Mouse (Mus musculus) embryonic facial prominence, embryonic 13.5 days (tissue): ENCODE data around the gene 2900026A02Rik. TPM values are rescaled to one million over a fixed set of nuclear protein-coding genes. Genes with fewer than 3 reads are reported as not detected.

Experiments
- ATAC-seq: fragments of 200-750 bp; cut with Nextera tagmentation; 2 replicates; pipeline ENCODE4 v1.8.0; 2017; ENCODE audit warnings: low read depth; ENCODE audit not compliant: insufficient number of reproducible peaks, insufficient read depth, low FRiP score, low TSS enrichment
- H3K27ac ChIP-seq: fragments of 300-500 bp; sonication (generic); 2 replicates; pipeline ENCODE4 v1.5.1; 2015; ENCODE audit warnings: moderate library complexity, mild to moderate bottlenecking, inconsistent platforms
- H3K27me3 ChIP-seq: fragments of 300-500 bp; sonication (generic); 2 replicates; pipeline ENCODE4 v1.6.1; 2015; ENCODE audit warnings: mild to moderate bottlenecking, inconsistent platforms
- H3K36me3 ChIP-seq: fragments of 300-500 bp; sonication (generic); 2 replicates; pipeline ENCODE4 v1.6.1; 2015; ENCODE audit warnings: mild to moderate bottlenecking, inconsistent platforms
- H3K4me1 ChIP-seq: fragments of 300-500 bp; sonication (generic); 2 replicates; pipeline ENCODE4 v1.6.1; 2015; ENCODE audit warnings: inconsistent platforms
- H3K4me2 ChIP-seq: fragments of 300-500 bp; sonication (generic); 2 replicates; pipeline ENCODE4 v1.6.1; 2015; ENCODE audit warnings: moderate library complexity, mild to moderate bottlenecking, inconsistent platforms
- H3K4me3 ChIP-seq: fragments of 300-500 bp; sonication (generic); 2 replicates; pipeline ENCODE4 v1.5.1; 2015; ENCODE audit warnings: mild to moderate bottlenecking, inconsistent platforms
- H3K9ac ChIP-seq: fragments of 300-500 bp; sonication (generic); 2 replicates; pipeline ENCODE4 v1.6.1; 2015; ENCODE audit warnings: mild to moderate bottlenecking, inconsistent platforms
- H3K9me3 ChIP-seq: fragments of 300-500 bp; sonication (generic); 2 replicates; pipeline ENCODE4 v1.6.1; 2016; ENCODE audit warnings: inconsistent platforms
- whole genome bisulfite sequencing: fragments of 180-500 bp; shearing (Covaris S2); methylation state at CpG from one replicate; pipeline ENCODE4 v1.1.7; 2015; ENCODE audit warnings: mixed read lengths; 5-methylcytosine and 5-hydroxymethylcytosine counted together
- polyA plus RNA-seq: library from polyadenylated mRNA; unstranded; fragments of >200 nt; fragmentation: Nextera tagmentation; extraction: Ambion mirVana; gene quantifications from 2 replicates; pipeline ENCODE4 v1.2.1, GENCODE M21; 2015

The 2900026A02Rik gene
- polyA plus RNA-seq, 1 experiment from 2014 or later, result 8.6 TPM

DNA sequence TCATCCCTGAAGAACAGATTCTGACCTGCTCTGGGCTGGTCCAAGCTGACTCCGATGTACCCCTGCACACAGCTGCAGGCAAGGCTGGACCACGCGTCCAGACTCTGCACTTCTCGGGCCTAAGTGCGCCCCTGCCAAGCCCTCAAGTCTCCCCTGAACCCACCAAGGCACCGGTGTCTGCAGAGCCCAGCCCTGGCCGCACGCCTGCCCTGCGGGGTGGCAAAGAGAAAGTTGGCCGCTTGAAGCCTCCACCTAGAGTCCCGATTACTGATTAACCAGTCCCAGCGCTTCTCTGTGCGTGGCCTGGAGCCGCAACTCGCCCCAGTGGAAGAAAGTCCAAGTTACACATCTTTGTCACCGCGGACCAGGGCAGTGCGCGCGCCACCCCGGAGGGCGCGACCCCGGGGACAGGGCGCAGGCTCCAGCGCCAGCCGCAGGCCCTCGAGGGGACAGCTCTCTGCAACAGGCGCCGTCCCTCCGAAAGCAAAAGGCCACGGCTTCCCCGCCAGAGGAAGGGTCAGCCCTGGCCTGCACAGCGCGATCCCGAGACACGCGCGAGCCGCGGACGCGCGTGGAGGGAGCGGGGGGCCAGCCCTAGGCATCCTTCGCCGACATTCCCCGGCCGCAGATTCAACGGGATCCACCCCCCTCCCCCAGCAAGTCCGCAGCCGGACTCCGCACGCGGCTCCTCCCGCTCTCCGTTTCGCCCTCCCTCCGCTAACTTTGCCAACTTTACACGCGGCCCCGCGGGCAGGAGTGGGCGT is 471 bp downstream of the 2900026A02Rik start:
- Histone ChIP-seq H3K27ac (no peak overlapping the region), H3K4me3 (peak overlapping the region; percentile 61), H3K36me3 (no peaks in the 10 kb centered on the region), H3K9me3 (no peaks in the 10 kb centered on the region), H3K27me3 (peaks cover 32% of the 10 kb centered on the region), H3K4me1 (peaks cover 16% of the 10 kb centered on the region), H3K9ac (peak overlapping the region; percentile 74), H3K4me2 (peak overlapping the region; percentile 98)
- ATAC-seq, result no peak
- 1% methylated on average over 64 of the region's 64 CpGs for WGBS

DNA sequence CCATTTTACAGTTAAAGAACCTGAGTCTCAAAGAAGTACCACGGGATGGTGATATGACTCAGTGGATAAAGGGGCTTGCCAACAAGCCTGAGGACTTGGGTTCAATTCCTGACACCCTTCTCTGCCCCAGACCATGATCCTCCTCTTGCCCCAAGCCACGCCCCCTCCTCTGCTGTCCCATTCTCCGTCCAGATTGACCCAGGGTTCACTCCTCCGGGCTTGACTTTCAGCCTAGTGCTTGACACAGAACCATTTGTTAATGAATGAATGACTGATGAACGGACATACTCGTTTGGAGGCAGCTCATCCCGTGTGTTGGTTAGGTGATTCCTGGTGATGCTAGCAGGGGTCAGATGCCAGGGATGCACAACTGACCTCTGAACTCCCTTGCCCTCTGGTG is 1.2 kb downstream of the 2900026A02Rik start:
- H3K27me3 ChIP-seq, result peaks cover 32% of the 10 kb centered on the region
- no peak overlapping the region for H3K4me3 ChIP-seq
- no peak overlapping the region for H3K27ac ChIP-seq
- no peak for ATAC-seq
- 59% methylated on average over 7 of the region's 7 CpGs for WGBS
- peaks cover 16% of the 10 kb centered on the region; the same call in 1 of the 2 replicates for H3K4me1 ChIP-seq
- peak overlapping the region; percentile 98 for H3K4me2 ChIP-seq
- no peaks in the 10 kb centered on the region for H3K36me3 ChIP-seq
- no peak overlapping the region for H3K9ac ChIP-seq
- no peaks in the 10 kb centered on the region for H3K9me3 ChIP-seq

DNA sequence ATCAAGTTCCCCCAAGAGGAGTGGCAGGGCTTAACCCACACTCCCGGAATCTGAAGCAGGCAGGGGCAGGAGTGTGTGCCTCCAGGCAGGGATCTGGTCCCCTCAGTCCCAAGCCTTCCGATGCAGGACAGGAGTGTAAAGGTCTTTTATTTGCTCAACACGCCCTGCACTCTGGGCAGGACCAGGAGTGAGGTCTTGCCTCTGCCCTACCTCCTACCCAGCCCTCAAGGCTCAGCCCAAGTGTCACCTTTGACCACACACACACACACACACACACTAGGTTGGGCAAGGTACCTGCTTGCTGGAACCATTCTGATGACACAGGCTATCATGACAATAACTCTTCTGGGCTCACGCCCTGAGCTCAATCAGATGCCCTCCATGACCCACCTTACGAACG is 1.6 kb downstream of the 2900026A02Rik start:
- Histone ChIP-seq H3K9me3 (no peaks in the 10 kb centered on the region), H3K9ac (no peak overlapping the region), H3K27ac (no peak overlapping the region), H3K36me3 (no peaks in the 10 kb centered on the region), H3K4me1 (peaks cover 16% of the 10 kb centered on the region; the same call in 1 of the 2 replicates), H3K27me3 (peaks cover 32% of the 10 kb centered on the region), H3K4me2 (no peak overlapping the region), H3K4me3 (no peak overlapping the region)
- 70% methylated on average over 6 of the region's 6 CpGs for WGBS
- ATAC-seq, result no peak

- H3K36me3 ChIP-seq, result no peaks in the 10 kb centered on the region
- H3K27ac ChIP-seq, result no peak overlapping the region
- peaks cover 32% of the 10 kb centered on the region for H3K27me3 ChIP-seq
- H3K4me3 ChIP-seq, result no peak overlapping the region
- peaks cover 13% of the 10 kb centered on the region; the same call in 1 of the 2 replicates for H3K4me1 ChIP-seq
- H3K9me3 ChIP-seq, result no peaks in the 10 kb centered on the region
- H3K4me2 ChIP-seq, result no peak overlapping the region
- no peak overlapping the region for H3K9ac ChIP-seq
- 62% methylated on average over 17 of the region's 17 CpGs for WGBS
- no peak for ATAC-seq
Measured at GRCm38 (mm10) chr5:113218617-113219235, 2.3 kb downstream of the 2900026A02Rik start.

DNA sequence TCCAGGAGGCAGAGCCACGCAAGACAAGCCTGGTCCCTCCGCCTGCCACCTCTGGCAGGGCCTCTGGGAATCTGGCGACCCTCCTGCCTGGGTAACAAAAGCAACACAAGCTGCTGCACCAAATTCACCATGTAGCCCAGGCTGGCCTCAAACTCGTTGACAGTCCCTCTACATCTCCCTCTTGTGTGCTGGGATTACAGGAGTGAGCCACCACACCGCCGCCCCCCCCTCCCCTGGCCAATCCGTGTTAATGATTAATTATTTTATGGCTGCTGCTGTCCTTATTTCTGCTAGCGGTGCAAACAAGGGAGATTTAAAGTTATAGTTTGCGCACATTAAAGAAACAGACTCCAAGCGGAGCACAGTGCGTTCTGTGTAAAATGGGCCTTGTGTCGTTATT is 4.0 kb downstream of the 2900026A02Rik start:
- ATAC-seq, result no peak
- no peaks in the 10 kb centered on the region for H3K9me3 ChIP-seq
- H3K4me3 ChIP-seq, result no peak overlapping the region
- H3K36me3 ChIP-seq, result no peaks in the 10 kb centered on the region
- WGBS, result 83% methylated on average over 12 of the region's 12 CpGs
- no peak overlapping the region for H3K4me2 ChIP-seq
- H3K27ac ChIP-seq, result no peak overlapping the region
- H3K27me3 ChIP-seq, result peaks cover 32% of the 10 kb centered on the region
- H3K9ac ChIP-seq, result no peak overlapping the region
- H3K4me1 ChIP-seq, result peaks cover 15% of the 10 kb centered on the region; the same call in 1 of the 2 replicates

GRCm38 (mm10) chr5:113216328-113216960 is 4.6 kb downstream of the 2900026A02Rik start:
- Histone ChIP-seq H3K27ac (no peak overlapping the region), H3K4me1 (peaks cover 15% of the 10 kb centered on the region; the same call in 1 of the 2 replicates), H3K36me3 (no peaks in the 10 kb centered on the region), H3K9ac (no peak overlapping the region), H3K4me2 (no peak overlapping the region), H3K27me3 (peaks cover 32% of the 10 kb centered on the region), H3K9me3 (no peaks in the 10 kb centered on the region), H3K4me3 (no peak overlapping the region)
- no peak for ATAC-seq
- WGBS, result 71% methylated on average over 14 of the region's 14 CpGs

- H3K9ac ChIP-seq, result no peak overlapping the region
- no peaks in the 10 kb centered on the region for H3K36me3 ChIP-seq
- H3K4me1 ChIP-seq, result peaks cover 13% of the 10 kb centered on the region; the same call in 1 of the 2 replicates
- H3K27ac ChIP-seq, result no peak overlapping the region
- peaks cover 25% of the 10 kb centered on the region for H3K27me3 ChIP-seq
- no peak overlapping the region for H3K4me2 ChIP-seq
- H3K9me3 ChIP-seq, result no peaks in the 10 kb centered on the region
- 63% methylated on average over 9 of the region's 9 CpGs for WGBS
- H3K4me3 ChIP-seq, result no peak overlapping the region
- no peak for ATAC-seq
Measured at GRCm38 (mm10) chr5:113215610-113216011, 5.4 kb downstream of the 2900026A02Rik start.

- H3K4me3 ChIP-seq, result no peak overlapping the region
- H3K9me3 ChIP-seq, result no peaks in the 10 kb centered on the region
- no peak overlapping the region for H3K9ac ChIP-seq
- H3K4me2 ChIP-seq, result no peak overlapping the region
- peaks cover 14% of the 10 kb centered on the region for H3K4me1 ChIP-seq
- no peaks in the 10 kb centered on the region for H3K36me3 ChIP-seq
- ATAC-seq, result no peak
- peaks cover 14% of the 10 kb centered on the region for H3K27me3 ChIP-seq
- 62% methylated on average over 11 of the region's 11 CpGs for WGBS
- no peak overlapping the region for H3K27ac ChIP-seq
Measured at GRCm38 (mm10) chr5:113214455-113214854, 6.6 kb downstream of the 2900026A02Rik start.

- Histone ChIP-seq H3K4me3 (no peak overlapping the region), H3K27ac (no peak overlapping the region), H3K9me3 (no peaks in the 10 kb centered on the region), H3K36me3 (no peaks in the 10 kb centered on the region), H3K4me1 (peaks cover 18% of the 10 kb centered on the region), H3K27me3 (peaks cover 9% of the 10 kb centered on the region), H3K4me2 (no peak overlapping the region), H3K9ac (no peak overlapping the region)
- WGBS, result 93% methylated on average over 8 of the region's 8 CpGs
- no peak for ATAC-seq
Measured at GRCm38 (mm10) chr5:113214041-113214440, 7.0 kb downstream of the 2900026A02Rik start.

DNA sequence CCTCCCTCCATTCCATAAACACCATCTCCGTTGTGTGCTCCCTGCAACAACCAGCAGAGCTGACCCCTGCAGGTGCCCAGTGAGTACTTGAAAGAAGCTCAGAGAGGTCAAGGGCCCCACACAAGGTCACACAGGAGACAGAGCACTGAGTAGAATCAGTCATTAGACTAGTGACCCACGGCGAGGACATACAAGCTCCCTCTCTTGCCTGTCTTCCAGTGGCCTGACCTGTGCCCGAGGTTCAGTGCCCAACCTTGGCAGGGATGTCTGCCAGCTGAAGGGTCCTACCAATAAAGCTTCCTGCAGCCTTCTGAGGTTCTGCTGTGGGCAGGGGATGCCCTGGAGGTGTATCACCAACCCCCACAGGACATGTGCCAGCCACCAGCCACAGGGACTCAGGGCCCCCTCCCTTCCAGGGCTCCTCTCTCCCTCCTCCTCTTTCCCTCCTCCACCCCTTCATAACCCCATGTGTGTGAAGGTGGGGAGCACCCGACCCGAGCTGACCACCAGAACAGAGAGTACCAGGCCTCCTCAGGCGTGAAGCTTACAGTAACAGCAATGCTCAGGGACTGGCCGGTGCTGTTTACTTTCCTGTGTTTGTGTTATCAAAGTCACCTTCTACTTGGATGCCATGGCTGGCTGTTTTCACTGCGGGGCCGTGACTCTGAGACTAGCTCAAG is 8.7 kb downstream of the 2900026A02Rik start:
- peaks cover 22% of the 10 kb centered on the region for H3K4me1 ChIP-seq
- H3K4me2 ChIP-seq, result no peak overlapping the region
- no peak for ATAC-seq
- H3K4me3 ChIP-seq, result no peak overlapping the region
- H3K27ac ChIP-seq, result no peak overlapping the region
- no peaks in the 10 kb centered on the region for H3K36me3 ChIP-seq
- H3K9me3 ChIP-seq, result no peaks in the 10 kb centered on the region
- no peaks in the 10 kb centered on the region for H3K27me3 ChIP-seq
- 80% methylated on average over 10 of the region's 10 CpGs for WGBS
- no peak overlapping the region for H3K9ac ChIP-seq

DNA sequence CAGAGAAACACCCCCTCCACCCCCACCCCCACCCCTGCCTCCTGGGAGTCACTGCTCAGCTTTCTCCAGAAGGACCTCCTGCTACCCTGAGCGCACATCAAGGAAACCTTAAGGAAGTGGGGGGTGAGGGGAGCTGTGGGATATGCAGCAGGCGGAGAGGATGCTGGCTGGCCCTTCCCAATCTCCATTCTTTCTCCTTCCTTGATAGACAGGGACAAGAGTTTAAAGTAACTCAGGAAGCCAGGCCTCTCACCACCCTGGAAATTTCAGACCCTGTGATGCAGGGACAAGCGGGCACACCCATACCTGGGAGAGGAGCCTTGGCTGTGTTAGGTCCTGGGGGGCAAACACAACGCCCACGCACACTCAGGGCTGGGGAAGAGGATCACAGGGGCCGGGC is 10.7 kb downstream of the 2900026A02Rik start:
- Histone ChIP-seq H3K4me3 (no peak overlapping the region), H3K9ac (no peak overlapping the region), H3K36me3 (no peaks in the 10 kb centered on the region), H3K27me3 (no peaks in the 10 kb centered on the region), H3K9me3 (no peaks in the 10 kb centered on the region), H3K4me1 (peaks cover 25% of the 10 kb centered on the region), H3K27ac (peak overlapping the region; percentile 28; the same call in 1 of the 2 replicates), H3K4me2 (no peak overlapping the region)
- no peak for ATAC-seq
- WGBS, result 80% methylated on average over 6 of the region's 6 CpGs
